Mouse (Mus musculus): ENCODE data around the gene Gm8677. TPM values are rescaled to one million over a fixed set of nuclear protein-coding genes. Genes with fewer than 3 reads are reported as not detected.
"Not testable (repeated sequence)": the region's sequence is repeated elsewhere in the genome, so short reads cannot be mapped to it uniquely, and the experiment has no call there.

Gene Gm8677
- total RNA-seq (2014; rRNA removed; ENCODE audit: low replicate concordance), result not detected in 2 replicates
- polyA plus RNA-seq (2015; fragmentation: Nextera tagmentation; extraction: Ambion mirVana), result not detected in 2 replicates

GRCm38 (mm10) chr7:22534787-22535186 lies at the start of gene Gm8677:
Gm8677 (minus strand) TSS chr7:22534887.
- H3K4me1 ChIP-seq (ENCODE audit: control insufficient read depth, insufficient read depth); H3K27ac ChIP-seq (ENCODE audit: low read depth); H3K9me3 ChIP-seq (replicated peaks; ENCODE audit: control insufficient read depth, low read length); H3K27me3 ChIP-seq (ENCODE audit: control insufficient read depth, insufficient read depth, low read length); H3K36me3 ChIP-seq (replicated peaks; ENCODE audit: control insufficient read depth, insufficient read depth, low read length); ATAC-seq (ENCODE audit: insufficient read depth, low read depth); H3K9ac ChIP-seq (replicated peaks; ENCODE audit: low read depth, low read length); H3K4me2 ChIP-seq (ENCODE audit: low read depth, low read length); DNase-seq (ENCODE audit: low spot score); H3K4me3 ChIP-seq (ENCODE audit: low read depth, low read length): not testable (repeated sequence)
- WGBS, result no CpG with 5 or more reads among the region's 1 CpGs

DNA sequence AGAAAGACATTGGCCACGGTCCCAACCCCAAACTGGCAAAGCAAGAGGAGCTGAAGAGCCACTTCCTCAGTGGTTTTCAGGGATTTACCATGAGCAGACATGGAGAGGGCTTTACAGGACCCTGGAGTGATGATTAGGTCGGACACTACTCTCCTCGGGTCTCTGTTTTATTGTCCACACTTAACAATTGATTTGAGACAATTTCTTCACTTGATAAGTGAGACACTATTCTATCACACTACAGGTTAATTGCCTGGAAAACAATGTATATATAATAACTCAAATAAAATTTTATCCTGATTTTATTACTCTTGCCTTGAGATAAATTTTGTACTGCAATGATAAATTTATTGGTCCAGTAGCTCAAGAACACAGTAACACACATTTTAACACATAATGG lies 30.6 kb upstream of the Gm8677 start, which contains the start of gene Gm4201:
Gene Gm4201, minus strand, starts transcription at position 101 of the 400 bp plus-strand sequence.
- DNase-seq (ENCODE audit: low spot score); ATAC-seq (ENCODE audit: insufficient read depth, low read depth); H3K9me3 ChIP-seq (replicated peaks; ENCODE audit: control insufficient read depth, low read length); H3K27me3 ChIP-seq (ENCODE audit: control insufficient read depth, insufficient read depth, low read length); H3K4me2 ChIP-seq (ENCODE audit: low read depth, low read length); H3K9ac ChIP-seq (replicated peaks; ENCODE audit: low read depth, low read length); H3K36me3 ChIP-seq (replicated peaks; ENCODE audit: control insufficient read depth, insufficient read depth, low read length); H3K4me1 ChIP-seq (ENCODE audit: control insufficient read depth, insufficient read depth); H3K27ac ChIP-seq (ENCODE audit: low read depth); H3K4me3 ChIP-seq (ENCODE audit: low read depth, low read length): not testable (repeated sequence)
- no CpG with 5 or more reads among the region's 3 CpGs for WGBS

- DNase-seq (ENCODE audit: low spot score); H3K9ac ChIP-seq (replicated peaks; ENCODE audit: low read depth, low read length); H3K4me1 ChIP-seq (ENCODE audit: control insufficient read depth, insufficient read depth); H3K4me3 ChIP-seq (ENCODE audit: low read depth, low read length); ATAC-seq (ENCODE audit: insufficient read depth, low read depth); H3K27me3 ChIP-seq (ENCODE audit: control insufficient read depth, insufficient read depth, low read length); H3K9me3 ChIP-seq (replicated peaks; ENCODE audit: control insufficient read depth, low read length); H3K27ac ChIP-seq (ENCODE audit: low read depth); H3K4me2 ChIP-seq (ENCODE audit: low read depth, low read length); H3K36me3 ChIP-seq (replicated peaks; ENCODE audit: control insufficient read depth, insufficient read depth, low read length): not testable (repeated sequence)
- no CpG with 5 or more reads among the region's 3 CpGs for WGBS
Observed at GRCm38 (mm10) chr7:22522667-22523066, 12.0 kb downstream of the Gm8677 start, which contains the start of gene Vmn1r152. Vmn1r152 (plus strand) TSS chr7:22522967.

DNA sequence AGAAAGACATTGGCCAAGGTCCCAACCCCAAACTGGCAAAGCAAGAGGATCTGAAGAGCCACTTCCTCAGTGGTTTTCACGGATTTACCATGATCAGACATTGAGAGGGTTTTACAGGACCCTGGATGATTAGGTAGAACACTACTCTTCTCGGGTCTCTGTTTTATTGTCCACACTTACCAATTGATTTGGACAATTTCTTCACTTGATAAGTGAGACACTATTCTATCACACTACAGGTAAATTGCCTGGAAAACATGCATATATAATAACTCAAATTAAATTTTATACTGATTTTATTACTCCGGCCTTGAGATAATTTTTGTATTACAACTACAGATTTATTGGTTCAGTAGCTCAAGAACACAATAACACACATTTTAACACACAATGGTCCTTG lies 35.1 kb downstream of the Gm8677 start, which contains the start of gene Vmn1r151:
Gene Vmn1r151, minus strand, starts transcription at position 101 of the 400 bp plus-strand sequence.
- ATAC-seq (ENCODE audit: insufficient read depth, low read depth); H3K27ac ChIP-seq (ENCODE audit: low read depth); H3K9ac ChIP-seq (replicated peaks; ENCODE audit: low read depth, low read length); H3K36me3 ChIP-seq (replicated peaks; ENCODE audit: control insufficient read depth, insufficient read depth, low read length); H3K4me1 ChIP-seq (ENCODE audit: control insufficient read depth, insufficient read depth); H3K27me3 ChIP-seq (ENCODE audit: control insufficient read depth, insufficient read depth, low read length); DNase-seq (ENCODE audit: low spot score); H3K4me2 ChIP-seq (ENCODE audit: low read depth, low read length); H3K9me3 ChIP-seq (replicated peaks; ENCODE audit: control insufficient read depth, low read length); H3K4me3 ChIP-seq (ENCODE audit: low read depth, low read length): not testable (repeated sequence)
- WGBS, result 13% methylated on average over 1 of the region's 3 CpGs

Other genes starting within 250 kb of the Gm8677 start
- gene Gm4187, start 205.2 kb downstream of the Gm8677 start, total RNA-seq (2014; rRNA removed; ENCODE audit: low replicate concordance), result not detected in 2 replicates
- not detected in 2 replicates for gene Gm4187, start 205.2 kb downstream of the Gm8677 start, polyA plus RNA-seq (2015; fragmentation: Nextera tagmentation; extraction: Ambion mirVana)
- gene Gm8660, start 163.8 kb downstream of the Gm8677 start, total RNA-seq (2014; rRNA removed; ENCODE audit: low replicate concordance), result not detected in 2 replicates
- gene Gm8660, start 163.8 kb downstream of the Gm8677 start, polyA plus RNA-seq (2015; fragmentation: Nextera tagmentation; extraction: Ambion mirVana), result not detected in 2 replicates
- gene Vmn1r148, start 121.3 kb downstream of the Gm8677 start, total RNA-seq (2014; rRNA removed; ENCODE audit: low replicate concordance), result not detected in 2 replicates
- not detected in 2 replicates for gene Vmn1r148, start 121.3 kb downstream of the Gm8677 start, polyA plus RNA-seq (2015; fragmentation: Nextera tagmentation; extraction: Ambion mirVana)
- not detected in 2 replicates for gene Vmn1r149, start 96.7 kb downstream of the Gm8677 start, total RNA-seq (2014; rRNA removed; ENCODE audit: low replicate concordance)
- not detected in 2 replicates for gene Vmn1r149, start 96.7 kb downstream of the Gm8677 start, polyA plus RNA-seq (2015; fragmentation: Nextera tagmentation; extraction: Ambion mirVana)
- not detected in 2 replicates for gene Gm10665, start 70.8 kb downstream of the Gm8677 start, total RNA-seq (2014; rRNA removed; ENCODE audit: low replicate concordance)
- gene Gm10665, start 70.8 kb downstream of the Gm8677 start, polyA plus RNA-seq (2015; fragmentation: Nextera tagmentation; extraction: Ambion mirVana), result not detected in 2 replicates
- gene Vmn1r151, start 35.2 kb downstream of the Gm8677 start, total RNA-seq (2014; rRNA removed; ENCODE audit: low replicate concordance), result not detected in 2 replicates
- gene Vmn1r151, start 35.2 kb downstream of the Gm8677 start, polyA plus RNA-seq (2015; fragmentation: Nextera tagmentation; extraction: Ambion mirVana), result not detected in 2 replicates
- gene Vmn1r152, start 11.9 kb downstream of the Gm8677 start, total RNA-seq (2014; rRNA removed; ENCODE audit: low replicate concordance), result not detected in 2 replicates
- not detected in 2 replicates for gene Vmn1r152, start 11.9 kb downstream of the Gm8677 start, polyA plus RNA-seq (2015; fragmentation: Nextera tagmentation; extraction: Ambion mirVana)
- not detected in 2 replicates for gene Gm4201, start 30.5 kb upstream of the Gm8677 start, total RNA-seq (2014; rRNA removed; ENCODE audit: low replicate concordance)
- gene Gm4201, start 30.5 kb upstream of the Gm8677 start, polyA plus RNA-seq (2015; fragmentation: Nextera tagmentation; extraction: Ambion mirVana), result not detected in 2 replicates
- gene Gm4565, start 53.2 kb upstream of the Gm8677 start, total RNA-seq (2014; rRNA removed; ENCODE audit: low replicate concordance), result not detected in 2 replicates
- gene Gm4565, start 53.2 kb upstream of the Gm8677 start, polyA plus RNA-seq (2015; fragmentation: Nextera tagmentation; extraction: Ambion mirVana), result not detected in 2 replicates
- not detected in 2 replicates for gene Vmn1r155, start 123.1 kb upstream of the Gm8677 start, total RNA-seq (2014; rRNA removed; ENCODE audit: low replicate concordance)
- gene Vmn1r155, start 123.1 kb upstream of the Gm8677 start, polyA plus RNA-seq (2015; fragmentation: Nextera tagmentation; extraction: Ambion mirVana), result not detected in 2 replicates
- not detected in 2 replicates for gene Gm8693, start 157.4 kb upstream of the Gm8677 start, total RNA-seq (2014; rRNA removed; ENCODE audit: low replicate concordance)
- gene Gm8693, start 157.4 kb upstream of the Gm8677 start, polyA plus RNA-seq (2015; fragmentation: Nextera tagmentation; extraction: Ambion mirVana), result not detected in 2 replicates
- not detected in 2 replicates for gene Gm4567, start 184.8 kb upstream of the Gm8677 start, total RNA-seq (2014; rRNA removed; ENCODE audit: low replicate concordance)
- gene Gm4567, start 184.8 kb upstream of the Gm8677 start, polyA plus RNA-seq (2015; fragmentation: Nextera tagmentation; extraction: Ambion mirVana), result not detected in 2 replicates
- not detected in 2 replicates for gene Vmn1r157, start 226.8 kb upstream of the Gm8677 start, total RNA-seq (2014; rRNA removed; ENCODE audit: low replicate concordance)
- not detected in 2 replicates for gene Vmn1r157, start 226.8 kb upstream of the Gm8677 start, polyA plus RNA-seq (2015; fragmentation: Nextera tagmentation; extraction: Ambion mirVana)

All from heart, postnatal 0 days (tissue).